Mouse (Mus musculus): ENCODE results near the gene Nhp2.
A peak's percentile ranks its signal among the peaks of the same experiment; 100 is the strongest.

Nhp2 gene

GRCm38 (mm10) chr11:51619409-51620060 is at the start of gene Nhp2:
Gene Nhp2 (plus strand): TSS chr11:51619735.
- peak; percentile 96 for DNase-seq (ENCODE audit: low spot score)

DNA sequence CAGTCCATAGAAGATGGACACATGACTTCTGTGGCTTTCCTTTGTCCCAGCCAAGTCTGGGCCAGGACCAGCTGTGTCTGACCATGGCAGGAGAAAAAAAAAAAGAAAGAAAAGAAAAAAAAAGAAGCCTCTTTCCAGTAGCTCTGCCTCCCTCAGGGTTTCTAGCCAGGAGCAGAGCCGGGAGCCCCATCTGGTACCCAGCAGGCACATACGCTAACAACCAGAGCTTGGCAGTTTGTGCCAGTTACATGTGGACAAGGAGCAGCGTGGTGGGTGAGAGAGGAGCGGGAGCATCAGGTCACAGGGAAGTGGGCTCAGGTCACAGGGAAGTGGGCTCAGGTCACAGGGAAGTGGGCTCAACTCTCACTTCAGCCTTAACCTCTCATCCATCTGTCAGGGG is 43.1 kb upstream of the Nhp2 start:
- DNase-seq (ENCODE audit: low spot score), result no peak

- DNase-seq (ENCODE audit: low spot score), result no peak
Measured at GRCm38 (mm10) chr11:51577587-51577986, 41.9 kb upstream of the Nhp2 start.

GRCm38 (mm10) chr11:51579024-51579423 is 40.5 kb upstream of the Nhp2 start:
- no peak for DNase-seq (ENCODE audit: low spot score)

- peak; percentile 77 for DNase-seq (ENCODE audit: low spot score)
Measured at GRCm38 (mm10) chr11:51582713-51583112, 36.8 kb upstream of the Nhp2 start.

GRCm38 (mm10) chr11:51584057-51584430 is 35.5 kb upstream of the Nhp2 start:
- DNase-seq (ENCODE audit: low spot score), result no peak

DNA sequence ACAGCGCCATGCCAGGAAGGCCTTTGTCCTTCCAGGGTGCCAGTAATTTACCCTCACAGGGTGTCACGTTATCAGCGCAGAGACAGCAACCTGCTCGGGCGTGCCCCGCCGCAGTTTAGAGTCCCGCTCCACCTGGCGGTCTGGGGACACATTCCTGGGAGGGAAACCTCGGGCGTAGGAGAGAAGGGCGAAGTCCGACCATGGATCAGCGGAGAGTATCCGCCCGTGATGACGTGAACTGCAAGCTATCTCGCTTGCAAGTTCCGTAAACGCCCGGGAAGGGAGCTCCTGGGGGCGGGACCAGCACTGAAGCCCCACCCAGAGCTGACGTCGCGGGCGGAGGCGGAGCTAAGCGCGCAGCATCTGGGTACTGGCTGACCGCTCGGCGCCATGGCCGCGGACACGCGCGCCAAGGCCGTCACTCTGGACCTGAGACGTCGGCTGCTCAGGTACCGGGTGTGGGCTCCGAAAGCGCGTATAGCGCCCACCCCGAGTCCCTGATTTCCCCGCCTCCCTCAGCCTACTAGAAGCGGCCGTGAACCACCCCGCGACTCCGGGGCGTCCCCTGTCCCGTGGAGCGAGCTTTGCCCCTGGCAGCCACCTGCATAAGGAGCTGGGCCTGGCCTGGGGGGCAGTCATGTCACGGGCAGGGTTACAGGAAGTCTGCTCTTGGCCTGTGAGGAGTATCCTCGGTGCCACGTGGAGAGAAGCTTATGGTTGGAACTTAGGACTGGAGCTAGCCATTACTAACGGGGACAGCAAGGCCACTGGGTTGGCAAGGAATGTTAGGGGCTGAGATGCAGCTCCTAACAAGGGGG is 34.9 kb upstream of the Nhp2 start, which contains the start of gene Phykpl:
Gene Phykpl (plus strand): TSS at position 327 of the 818 bp plus-strand sequence.
- DNase-seq (ENCODE audit: low spot score), result peak; percentile 98

DNA sequence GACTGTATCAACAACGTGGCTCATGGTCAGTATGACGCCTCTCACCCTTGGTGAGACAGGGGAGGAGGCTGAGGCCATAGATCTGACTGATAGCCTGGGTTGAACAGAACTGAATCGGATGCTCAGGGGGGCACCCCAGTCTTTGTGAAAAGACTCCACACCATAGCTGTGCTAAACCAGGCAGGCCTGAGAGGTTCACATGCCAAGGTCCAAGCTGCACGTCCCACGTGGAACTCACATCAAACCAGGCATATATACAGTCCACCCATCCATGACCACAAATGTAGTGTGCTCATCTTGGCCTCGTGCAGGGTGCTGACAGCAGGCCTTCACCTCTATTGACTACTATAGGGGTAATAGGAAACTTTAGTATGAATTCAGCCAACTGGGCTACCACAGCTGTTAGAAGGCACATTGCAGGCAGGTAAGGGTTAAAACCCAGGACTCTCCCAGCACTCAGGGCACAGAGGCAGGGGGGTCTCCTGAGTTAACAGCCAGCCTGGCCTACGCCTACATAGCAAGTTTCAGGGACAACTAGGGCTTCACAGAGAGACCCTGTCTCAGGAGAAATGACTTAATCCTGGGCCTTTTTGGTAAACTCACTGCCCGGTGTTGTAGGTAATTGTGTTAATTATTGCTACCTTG is 33.8 kb upstream of the Nhp2 start:
- no peak for DNase-seq (ENCODE audit: low spot score)

DNA sequence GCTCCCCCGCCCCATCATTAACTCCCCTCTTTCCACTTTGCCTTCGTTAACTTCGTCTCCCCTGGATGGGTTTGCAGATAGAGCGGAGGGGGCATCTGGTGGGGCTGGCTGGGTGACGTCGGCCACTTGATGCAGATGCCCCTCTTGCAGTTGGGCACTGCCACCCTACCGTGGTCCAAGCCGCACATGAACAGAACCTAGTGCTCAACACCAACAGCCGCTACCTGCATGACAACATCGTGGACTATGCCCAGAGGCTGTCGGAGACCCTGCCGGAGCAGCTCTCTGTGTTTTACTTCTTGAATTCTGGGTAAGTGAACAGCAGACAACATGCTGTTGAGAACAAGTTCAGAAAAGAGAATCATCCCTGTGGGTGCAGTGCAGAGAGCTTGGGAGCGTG is 33.1 kb upstream of the Nhp2 start:
- DNase-seq (ENCODE audit: low spot score), result no peak

DNA sequence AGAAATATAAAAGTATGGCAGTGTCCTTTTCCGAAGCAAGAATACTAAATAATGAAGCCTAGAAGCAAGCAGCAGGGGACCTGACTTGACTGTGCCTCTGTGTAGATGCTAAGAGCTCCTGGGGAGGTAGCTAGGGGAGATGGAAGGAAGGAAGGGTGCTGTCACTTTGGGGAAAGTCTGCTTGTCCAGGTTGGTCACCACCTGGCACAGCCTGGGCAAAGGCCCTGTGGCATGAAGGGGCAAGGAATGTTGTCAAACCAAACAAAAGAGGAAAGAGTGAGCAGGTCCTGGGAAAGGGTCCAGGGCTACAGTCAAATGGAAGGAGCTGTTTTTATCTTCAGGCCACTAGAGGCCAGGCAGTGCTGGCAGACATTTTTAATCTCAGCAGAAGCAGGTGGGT is 32.5 kb upstream of the Nhp2 start:
- no peak for DNase-seq (ENCODE audit: low spot score)

GRCm38 (mm10) chr11:51588833-51589232 is 30.7 kb upstream of the Nhp2 start:
- DNase-seq (ENCODE audit: low spot score), result no peak

DNA sequence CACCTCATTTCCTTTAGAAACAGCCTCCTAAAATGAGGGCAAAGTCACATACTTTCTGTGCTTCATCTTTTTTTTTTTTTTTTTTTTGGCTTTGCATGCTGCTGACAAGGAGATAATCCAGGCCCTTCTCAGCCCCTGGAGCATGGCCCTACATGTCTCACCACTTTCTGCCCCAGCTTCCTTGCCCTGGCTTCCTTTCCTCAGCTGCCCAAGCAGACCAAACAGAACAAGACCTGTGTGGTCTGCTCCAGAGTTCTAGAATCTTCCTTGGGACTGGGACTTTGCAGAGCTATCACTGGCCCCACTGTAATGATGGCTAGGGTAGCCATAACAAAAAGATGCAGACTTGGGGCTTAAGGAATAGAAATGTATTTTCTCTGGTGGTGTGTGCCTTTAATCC is 29.5 kb upstream of the Nhp2 start:
- no peak for DNase-seq (ENCODE audit: low spot score)

DNA sequence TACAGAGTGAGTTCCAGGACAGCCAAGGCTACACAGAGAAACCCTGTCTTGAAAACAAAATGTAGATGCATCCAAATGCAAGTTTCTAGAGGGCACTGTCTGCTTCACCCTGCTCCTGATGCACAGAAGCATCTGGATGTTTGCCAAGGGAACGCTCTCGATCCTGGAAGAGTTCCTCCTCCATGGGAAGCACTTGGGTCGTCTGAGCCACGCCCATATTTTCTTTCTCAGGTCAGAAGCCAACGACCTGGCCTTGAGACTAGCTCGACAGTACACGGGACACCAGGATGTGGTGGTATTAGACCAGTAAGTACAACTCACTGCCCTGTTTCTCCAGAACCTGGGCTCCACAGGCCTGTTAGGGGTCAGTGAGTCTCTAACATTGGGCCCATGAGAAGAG is 28.4 kb upstream of the Nhp2 start:
- DNase-seq (ENCODE audit: low spot score), result no peak

GRCm38 (mm10) chr11:51591915-51592314 is 27.6 kb upstream of the Nhp2 start:
- no peak for DNase-seq (ENCODE audit: low spot score)

GRCm38 (mm10) chr11:51593368-51593767 is 26.2 kb upstream of the Nhp2 start:
- DNase-seq (ENCODE audit: low spot score), result no peak

DNA sequence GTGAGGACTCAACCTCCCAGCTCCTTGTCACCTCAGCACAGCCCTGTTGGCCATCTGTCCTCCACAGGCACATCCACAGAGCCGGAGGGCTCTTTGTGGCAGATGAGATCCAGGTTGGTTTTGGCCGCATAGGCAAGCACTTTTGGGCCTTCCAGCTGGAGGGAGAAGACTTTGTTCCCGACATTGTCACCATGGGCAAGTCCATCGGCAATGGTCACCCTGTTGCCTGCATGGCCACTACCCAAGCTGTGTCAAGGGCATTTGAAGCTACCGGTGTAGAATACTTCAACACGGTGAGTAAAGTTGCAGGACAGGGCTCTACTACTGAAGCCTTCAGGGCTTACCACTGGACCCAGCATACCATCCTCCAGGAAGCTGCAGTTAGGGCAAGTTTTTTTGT is 25.7 kb upstream of the Nhp2 start:
- DNase-seq (ENCODE audit: low spot score), result no peak

DNA sequence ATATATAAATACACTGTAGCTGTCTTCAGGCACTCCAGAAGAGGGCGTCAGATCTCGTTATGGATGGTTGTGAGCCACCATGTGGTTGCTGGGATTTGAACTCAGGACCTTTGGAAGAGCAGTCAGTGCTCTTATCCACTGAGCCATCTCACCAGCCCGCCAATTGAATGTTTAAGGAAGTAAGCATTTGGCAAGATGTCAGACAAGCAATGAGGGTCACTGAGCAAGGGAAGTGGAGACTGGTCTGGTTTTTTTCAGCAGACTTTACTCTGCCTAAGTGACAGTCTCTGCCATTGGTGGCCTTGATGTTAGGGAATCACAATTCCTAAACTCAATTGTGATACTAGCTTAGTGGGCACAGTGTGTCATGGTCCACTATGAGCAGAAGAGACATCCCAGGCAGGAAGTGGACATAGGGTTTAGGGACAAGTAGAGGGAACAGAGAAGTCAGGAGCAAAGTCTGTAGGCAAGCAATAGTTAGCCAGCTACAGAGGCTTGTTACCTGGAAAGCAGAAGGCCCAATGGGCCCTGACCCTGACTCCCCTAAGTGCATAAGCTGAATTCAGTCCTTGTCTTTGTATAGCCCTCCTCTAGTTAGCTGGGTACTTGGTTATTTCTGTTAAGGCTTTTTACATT is 24.7 kb upstream of the Nhp2 start:
- DNase-seq (ENCODE audit: low spot score), result no peak

GRCm38 (mm10) chr11:51595459-51596083 is 24.0 kb upstream of the Nhp2 start:
- DNase-seq (ENCODE audit: low spot score), result no peak

- no peak for DNase-seq (ENCODE audit: low spot score)
Measured at GRCm38 (mm10) chr11:51597553-51597952, 22.0 kb upstream of the Nhp2 start.

DNA sequence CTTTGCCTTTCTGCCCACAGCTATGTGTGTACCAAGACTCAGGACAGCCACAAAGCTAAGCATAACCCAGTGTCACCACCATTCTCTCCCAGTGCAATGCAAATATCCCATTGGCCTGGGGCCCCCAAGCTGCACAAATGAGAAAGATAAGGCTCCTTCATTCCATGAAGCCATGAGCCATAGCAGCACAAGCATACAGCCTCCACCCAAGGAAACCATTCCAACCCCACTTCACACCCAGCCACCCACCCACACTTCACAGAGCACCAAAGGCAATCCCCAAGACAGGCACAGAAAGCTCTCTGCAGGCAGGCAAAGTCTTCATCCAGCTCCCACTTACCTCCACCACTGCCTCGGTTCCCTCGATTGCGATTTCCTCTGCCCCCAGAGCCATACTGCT is 17.3 kb upstream of the Nhp2 start:
- no peak for DNase-seq (ENCODE audit: low spot score)

DNA sequence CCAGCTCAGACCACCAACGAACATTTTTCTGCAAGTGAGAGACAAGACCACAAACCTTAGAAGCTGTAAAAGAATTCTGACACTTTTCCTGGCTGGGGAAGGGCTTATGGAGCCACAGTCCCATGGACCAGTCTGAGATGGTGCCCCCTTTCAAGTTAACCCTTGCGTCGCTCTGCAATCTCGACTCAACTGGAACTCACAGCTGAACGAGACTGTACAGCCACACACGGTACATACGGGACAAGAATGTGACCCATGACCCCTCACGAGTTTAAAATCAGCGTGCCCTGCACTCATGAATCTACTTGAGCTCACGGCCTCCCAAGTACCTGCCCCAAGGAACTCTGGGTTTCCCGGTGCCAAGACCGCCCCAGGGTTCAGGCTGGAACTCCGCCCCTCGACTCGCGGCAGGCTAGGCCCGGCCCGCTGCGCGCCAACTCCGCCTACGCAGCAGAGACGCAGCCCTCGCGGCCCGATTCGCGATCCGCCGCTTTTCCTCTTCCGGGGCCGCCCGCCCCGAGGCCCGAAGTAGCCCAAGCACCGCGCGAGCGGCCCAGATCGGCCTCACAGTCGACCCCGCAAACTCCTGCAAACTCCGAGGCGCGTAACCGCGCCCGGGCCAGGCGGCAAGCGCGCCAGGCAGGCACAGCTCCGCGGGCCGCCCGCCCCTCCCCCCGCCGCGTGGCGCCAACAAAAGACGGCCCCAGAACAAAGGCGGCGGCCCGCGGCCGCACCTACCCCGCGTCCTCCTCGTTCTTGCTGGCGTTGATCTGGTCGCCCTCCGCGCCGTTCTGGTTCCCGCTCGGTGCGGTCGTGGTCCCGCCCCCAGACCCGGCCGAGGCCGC is 13.7 kb upstream of the Nhp2 start:
- peak; percentile 93 for DNase-seq (ENCODE audit: low spot score)
